Mouse (Mus musculus) bone marrow, adult 2 months (tissue): ENCODE measurements at regions not wholly inside any gene's neighbourhood (a gene's known extent, or its start where the extent isn't known, plus 50 kb on each side); places are given as distances from the start of the nearest gene placed in this dataset.

Experiments used
- H3K27ac ChIP-seq: fragments of 200-500 bp; 2 replicates; pipeline ENCODE4 v1.5.1; 2012; ENCODE audit warnings: low read depth, mild to moderate bottlenecking, control low read depth, inconsistent platforms, low read length; ENCODE audit not compliant: control insufficient read depth, poor library complexity, insufficient read depth
- H3K4me1 ChIP-seq: fragments of 200-500 bp; 2 replicates; pipeline ENCODE4 v1.6.1; 2011; ENCODE audit warnings: low read length; ENCODE audit not compliant: control insufficient read depth, insufficient read depth
- H3K4me3 ChIP-seq: fragments of 200-500 bp; replicated peaks from 2 replicates; pipeline ENCODE3; 2011; ENCODE audit warnings: mild to moderate bottlenecking, low read depth, low read length, control low read depth; ENCODE audit not compliant: control insufficient read depth
- CTCF ChIP-seq: fragments of 200-500 bp; IDR thresholded peaks from 2 replicates; pipeline ENCODE4 v1.5.1; 2011; ENCODE audit warnings: low read length, control low read depth; ENCODE audit not compliant: control insufficient read depth, insufficient read depth
- POLR2A ChIP-seq: fragments of 200-500 bp; IDR thresholded peaks from 2 replicates; pipeline ENCODE4 v1.6.1; 2011; ENCODE audit warnings: low read depth, mild to moderate bottlenecking, control low read depth, low read length, borderline replicate concordance; ENCODE audit not compliant: control insufficient read depth
- WGBS: fragments of 180-500 bp; shearing (Covaris S2); methylation state at CpG from one replicate; pipeline ENCODE4 v1.1.7; 2018; 5-methylcytosine and 5-hydroxymethylcytosine counted together

DNA sequence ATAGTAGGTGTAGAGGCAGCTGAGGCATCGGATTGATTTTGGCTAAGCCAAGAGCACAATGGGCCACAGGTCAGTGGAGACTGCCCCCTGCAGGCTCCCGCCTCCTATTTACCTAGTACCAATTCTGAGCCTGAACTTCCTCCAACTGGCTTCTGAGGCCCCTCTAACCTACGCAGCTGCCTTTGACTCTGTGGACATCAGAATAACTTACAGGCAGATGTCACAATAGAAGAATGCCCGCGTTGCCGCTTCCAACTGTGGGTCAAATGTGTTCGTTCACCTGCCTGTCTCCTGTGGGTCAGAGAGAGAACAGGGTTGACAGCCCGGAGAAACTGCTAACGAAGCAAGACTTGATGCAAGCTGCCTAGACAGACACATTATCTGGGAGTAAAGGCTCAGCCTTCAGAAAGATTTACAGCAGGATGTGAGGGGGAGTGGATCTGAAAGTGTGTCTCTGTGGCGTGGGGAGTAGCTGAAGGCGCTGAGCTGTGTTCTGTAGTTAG lies 153.2 kb downstream of the Gm10260 start:
- 9% methylated on average over 11 of the region's 11 CpGs for WGBS
- no peak overlapping the region for H3K27ac ChIP-seq
- no peak overlapping the region for H3K4me3 ChIP-seq
- TF ChIP-seq POLR2A: no peak
- peak; percentile 57 for TF ChIP-seq CTCF
- no peaks in the 10 kb centered on the region for H3K4me1 ChIP-seq

DNA sequence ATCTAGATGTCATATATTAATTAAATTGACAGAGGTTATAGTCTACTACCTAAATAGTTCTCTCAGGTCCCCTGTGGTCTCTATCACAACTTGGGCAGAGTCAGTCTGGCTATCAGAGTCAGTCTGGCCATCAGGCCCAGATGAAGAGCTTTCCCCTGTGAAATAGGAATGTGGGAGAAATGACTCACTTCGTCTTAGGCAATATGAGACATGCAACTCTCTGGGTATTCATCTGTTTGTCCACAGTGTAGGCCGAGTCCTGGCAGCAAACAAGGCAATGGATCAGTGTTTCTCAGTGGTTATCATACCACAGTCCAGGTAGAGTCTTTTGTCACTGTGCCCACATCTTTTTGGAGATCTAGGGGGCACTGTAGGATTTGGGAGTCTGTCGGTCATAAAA lies 156.0 kb downstream of the Gm10260 start:
- H3K27ac ChIP-seq: no peak overlapping the region
- WGBS: 72% methylated on average over 3 of the region's 3 CpGs
- H3K4me1 ChIP-seq: no peaks in the 10 kb centered on the region
- H3K4me3 ChIP-seq: no peak overlapping the region
- no peak for TF ChIP-seq CTCF
- no peak for TF ChIP-seq POLR2A

DNA sequence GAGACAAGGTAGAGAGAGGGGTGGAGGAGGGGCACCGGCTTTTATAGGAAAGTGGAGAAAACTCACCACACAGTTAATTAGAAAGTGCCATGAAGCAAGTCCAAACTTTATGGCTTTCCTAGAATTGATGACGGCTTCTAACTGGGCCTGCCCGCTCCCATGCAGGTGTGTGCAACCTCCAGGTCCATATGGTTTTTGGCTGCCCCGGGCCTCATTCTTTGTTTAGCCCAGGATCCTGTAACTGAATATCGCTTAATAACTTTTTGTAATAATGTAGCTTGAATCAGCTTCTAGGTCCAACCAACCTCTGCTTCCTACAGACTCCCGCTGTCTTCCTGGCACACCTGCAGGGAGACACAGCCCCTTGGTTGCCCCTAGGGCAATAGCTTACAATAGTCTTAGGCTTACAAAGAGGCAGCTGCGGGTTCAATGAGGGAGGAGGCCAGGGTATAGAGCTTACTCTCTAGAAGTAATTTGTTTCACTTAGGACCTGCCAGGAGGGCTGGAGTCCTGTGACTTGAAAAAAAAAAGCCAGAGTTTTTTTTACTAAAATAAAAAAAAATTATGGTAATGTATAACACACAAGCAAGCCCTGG lies 159.2 kb downstream of the Gm10260 start:
- TF ChIP-seq POLR2A (no peak), CTCF (no peak)
- WGBS: 84% methylated on average over 7 of the region's 7 CpGs
- Histone ChIP-seq H3K4me3 (no peak overlapping the region), H3K4me1 (no peaks in the 10 kb centered on the region), H3K27ac (no peak overlapping the region)

DNA sequence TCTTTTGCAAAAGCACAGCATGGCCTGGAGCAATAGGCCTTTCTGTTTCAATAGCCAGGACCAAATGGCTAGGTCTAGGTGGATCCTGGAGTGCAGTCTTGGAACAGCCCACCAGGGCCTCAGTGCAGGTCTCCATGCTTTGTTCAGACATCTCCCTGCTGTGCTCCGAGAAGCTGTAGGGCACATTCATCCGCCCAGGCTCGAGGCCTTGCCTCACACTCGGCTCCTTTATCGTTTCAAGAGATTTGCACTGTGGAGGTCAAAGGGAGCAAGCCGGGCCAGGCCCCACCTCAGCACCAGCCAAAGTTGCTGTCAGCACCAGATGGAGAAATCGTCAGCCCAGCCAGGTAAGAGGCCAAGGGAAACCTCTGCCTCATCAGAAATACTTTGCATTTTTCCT lies 160.3 kb downstream of the Gm10260 start:
- no peaks in the 10 kb centered on the region for H3K4me1 ChIP-seq
- H3K4me3 ChIP-seq: no peak overlapping the region
- WGBS: 87% methylated on average over 7 of the region's 7 CpGs
- H3K27ac ChIP-seq: no peak overlapping the region
- no peak for TF ChIP-seq CTCF
- no peak for TF ChIP-seq POLR2A

DNA sequence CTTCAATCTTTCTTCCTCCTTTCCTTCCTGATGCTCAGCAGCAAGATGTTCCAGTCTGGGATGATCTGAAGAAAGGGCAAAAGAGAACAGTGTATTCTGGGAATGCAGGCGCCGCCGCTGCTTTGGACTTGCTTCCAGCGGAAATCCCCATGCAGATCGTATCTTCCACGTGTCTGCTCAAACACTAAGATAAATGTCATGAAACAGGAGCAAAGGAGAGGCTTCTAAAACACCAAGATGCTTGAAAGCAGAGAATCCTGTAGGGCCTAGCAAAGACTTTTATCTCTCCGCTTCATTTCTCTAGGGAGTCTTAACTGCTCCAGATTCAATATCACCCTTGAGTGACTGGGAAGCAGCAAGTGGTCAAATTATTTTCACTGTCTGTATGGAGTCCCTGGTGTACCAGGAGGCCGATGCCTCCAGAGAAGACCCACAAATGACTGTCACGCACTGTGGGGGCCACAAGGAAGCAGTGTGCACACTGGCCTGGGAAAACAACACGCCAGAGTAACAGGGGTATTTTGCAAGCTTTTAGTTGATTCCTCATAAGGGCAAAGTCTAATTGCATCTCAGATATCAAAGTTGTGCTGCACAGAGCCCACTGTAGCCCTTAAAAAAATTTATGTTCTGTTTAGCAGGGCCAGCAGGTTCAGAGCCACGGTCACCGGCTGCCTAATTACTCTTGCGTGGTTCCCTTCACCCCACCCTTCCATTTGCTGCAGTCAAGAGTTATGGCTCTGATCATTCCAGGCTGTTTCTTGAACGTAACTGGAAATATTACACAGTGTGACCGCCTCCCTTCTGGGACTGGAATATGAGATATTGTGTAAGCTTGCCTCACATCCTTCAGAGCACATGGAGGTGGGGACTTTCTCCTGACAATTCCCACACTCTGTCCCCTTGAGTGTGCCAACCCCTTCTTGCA lies 161.7 kb downstream of the Gm10260 start:
- H3K4me1 ChIP-seq: no peaks in the 10 kb centered on the region
- no peak for TF ChIP-seq POLR2A
- no peak for TF ChIP-seq CTCF
- 82% methylated on average over 15 of the region's 15 CpGs for WGBS
- no peak overlapping the region for H3K27ac ChIP-seq
- H3K4me3 ChIP-seq: no peak overlapping the region

DNA sequence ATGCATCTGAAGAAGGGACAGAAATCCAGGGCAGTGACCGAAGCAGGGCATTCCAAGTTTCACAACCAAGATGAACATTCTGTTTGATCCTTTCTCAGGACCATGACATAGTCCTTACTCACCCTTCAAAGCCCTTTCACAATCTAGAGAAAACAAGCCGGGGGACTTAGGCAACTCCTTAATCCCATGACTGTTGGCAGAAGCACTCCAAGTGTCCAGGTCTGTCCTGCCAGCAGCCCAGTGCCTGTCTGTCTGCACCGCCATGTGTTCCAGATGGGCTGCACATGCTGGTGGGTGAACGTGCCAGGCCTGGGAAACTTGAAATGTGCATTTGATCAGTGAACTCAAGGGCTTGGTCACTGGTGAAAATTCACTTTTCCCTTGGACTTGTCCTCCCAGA lies 165.6 kb downstream of the Gm10260 start:
- WGBS: 88% methylated on average over 4 of the region's 4 CpGs
- no peak overlapping the region for H3K4me3 ChIP-seq
- TF ChIP-seq CTCF (no peak), POLR2A (no peak)
- no peak overlapping the region for H3K27ac ChIP-seq
- no peaks in the 10 kb centered on the region for H3K4me1 ChIP-seq

DNA sequence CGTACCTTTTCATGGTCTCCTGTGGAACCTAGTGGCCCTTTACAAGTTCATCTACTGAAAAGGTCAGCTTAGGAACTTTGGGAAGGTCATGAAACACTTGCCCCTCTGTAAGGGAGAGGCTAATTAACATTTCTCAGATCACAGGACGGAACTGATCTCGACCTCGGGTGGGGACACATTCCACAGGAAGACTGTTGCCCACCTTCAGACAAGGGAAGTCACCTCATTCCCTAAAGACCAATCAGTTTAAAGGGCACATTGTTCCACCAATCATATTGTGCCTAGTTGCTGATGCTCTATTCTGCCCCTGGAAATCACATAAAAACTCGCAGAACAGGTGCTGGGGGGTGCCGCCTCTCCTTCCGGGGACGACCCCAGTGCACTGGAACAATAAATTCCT lies 170.8 kb downstream of the Gm10260 start:
- WGBS: 87% methylated on average over 8 of the region's 8 CpGs
- H3K27ac ChIP-seq: no peak overlapping the region
- TF ChIP-seq CTCF: no peak
- TF ChIP-seq POLR2A: no peak
- no peaks in the 10 kb centered on the region for H3K4me1 ChIP-seq
- H3K4me3 ChIP-seq: no peak overlapping the region

DNA sequence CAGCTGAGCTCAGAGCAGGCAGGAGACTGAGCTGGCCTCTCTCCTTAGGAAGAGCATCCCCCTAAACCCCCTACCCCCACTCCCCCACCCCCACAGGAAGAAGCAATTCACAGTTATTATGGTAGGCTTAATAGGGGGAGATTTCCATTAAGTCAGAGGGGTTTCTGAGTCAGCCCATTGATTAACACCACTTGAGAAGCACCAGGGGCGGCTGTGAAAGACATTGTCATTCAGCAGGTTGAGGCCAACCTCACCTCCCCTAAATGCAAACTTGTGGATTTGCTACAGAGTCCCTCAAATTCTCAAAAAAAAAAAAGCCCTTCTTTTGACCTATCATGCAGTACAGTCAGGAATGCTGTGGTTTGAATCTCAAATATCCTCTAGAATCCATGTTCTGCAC lies 172.3 kb downstream of the Gm10260 start:
- no peaks in the 10 kb centered on the region for H3K4me1 ChIP-seq
- no peak overlapping the region for H3K27ac ChIP-seq
- TF ChIP-seq POLR2A (no peak), CTCF (no peak)
- WGBS: 71% methylated on average over 1 of the region's 1 CpGs
- no peak overlapping the region for H3K4me3 ChIP-seq
